Mouse (Mus musculus) midbrain, embryonic 16.5 days (tissue): ENCODE measurements around the gene Fam69a. TPM values are rescaled to one million over a fixed set of nuclear protein-coding genes. Genes with fewer than 3 reads are reported as not detected.
"Not testable (repeated sequence)": the region's sequence is repeated elsewhere in the genome, so short reads cannot be mapped to it uniquely, and the experiment has no call there.

Experiments used
- ATAC-seq: fragments of 200-750 bp; cut with Nextera tagmentation; 2 replicates; pipeline ENCODE4 v1.8.0; 2017; ENCODE audit warnings: moderate TSS enrichment
- H3K27ac ChIP-seq: fragments of 300-500 bp; sonication (generic); 2 replicates; pipeline ENCODE4 v1.5.1; 2014; ENCODE audit warnings: mild to moderate bottlenecking, low read length, mixed read lengths
- H3K27me3 ChIP-seq: fragments of 300-500 bp; sonication (generic); 2 replicates; pipeline ENCODE4 v1.6.1; 2014; ENCODE audit warnings: low read depth, low read length, mixed read lengths; ENCODE audit not compliant: control insufficient read depth, insufficient read depth
- H3K36me3 ChIP-seq: fragments of 300-500 bp; sonication (generic); 2 replicates; pipeline ENCODE4 v1.6.1; 2014; ENCODE audit warnings: mild to moderate bottlenecking, low read length, moderate library complexity, mixed read lengths; ENCODE audit not compliant: control insufficient read depth, insufficient read depth
- H3K4me1 ChIP-seq: fragments of 300-500 bp; sonication (generic); 2 replicates; pipeline ENCODE4 v1.6.1; 2014; ENCODE audit warnings: mild to moderate bottlenecking, low read length, mixed read lengths; ENCODE audit not compliant: control insufficient read depth, insufficient read depth
- H3K4me2 ChIP-seq: fragments of 300-500 bp; sonication (generic); 2 replicates; pipeline ENCODE4 v1.6.1; 2014; ENCODE audit warnings: mild to moderate bottlenecking, low read length, mixed read lengths
- H3K4me3 ChIP-seq: fragments of 300-500 bp; sonication (generic); 2 replicates; pipeline ENCODE4 v1.5.1; 2014; ENCODE audit warnings: low read depth, mild to moderate bottlenecking, low read length, moderate library complexity, mixed read lengths
- H3K9ac ChIP-seq: fragments of 300-500 bp; sonication (generic); 2 replicates; pipeline ENCODE4 v1.6.1; 2014; ENCODE audit warnings: low read depth, low read length, mixed read lengths
- H3K9me3 ChIP-seq: fragments of 300-500 bp; sonication (generic); replicated peaks from 2 replicates; pipeline ENCODE4 v1.6.1; 2014; ENCODE audit warnings: mild to moderate bottlenecking, low read length, mixed read lengths; ENCODE audit not compliant: control insufficient read depth, poor library complexity, severe bottlenecking
- WGBS: fragments of 180-500 bp; shearing (Covaris S2); extraction: QIAGEN DNeasy Blood & Tissue Kit; methylation state at CpG from one replicate; pipeline ENCODE4 v1.1.7; 2014; 5-methylcytosine and 5-hydroxymethylcytosine counted together
- polyA plus RNA-seq: library from polyadenylated mRNA; unstranded; fragments of >200 nt; fragmentation: Nextera tagmentation; extraction: Ambion mirVana; gene quantifications from 2 replicates; pipeline ENCODE4 v1.2.1, GENCODE M21; 2015

Fam69a gene
- polyA plus RNA-seq, 1 experiment from 2014 or later: 67.8 TPM

DNA sequence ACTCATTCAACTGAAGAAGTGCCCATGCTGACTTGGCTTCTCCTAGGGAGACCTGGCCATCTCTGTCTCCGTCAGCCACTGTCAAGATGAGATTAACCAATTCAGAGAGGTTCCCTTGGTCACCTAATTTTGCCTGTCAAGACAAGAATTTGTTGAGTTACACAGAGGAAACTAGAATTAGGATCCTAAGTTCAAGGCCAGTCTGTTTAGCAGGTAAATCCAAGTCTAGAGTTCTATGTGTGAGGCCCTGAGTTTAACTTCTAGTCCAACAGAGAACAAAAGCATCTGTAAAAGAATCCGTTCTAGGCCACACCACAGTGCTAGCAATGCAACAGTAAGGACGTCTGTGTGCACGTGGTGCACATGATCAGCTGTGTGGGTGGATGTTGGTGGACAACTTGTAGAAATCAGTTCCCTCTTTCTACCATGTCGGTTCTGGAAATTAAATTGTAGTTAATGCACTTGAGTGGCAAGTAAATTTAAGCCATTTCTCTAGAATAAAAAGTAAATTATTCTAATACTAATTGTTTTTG lies 76.7 kb downstream of the Fam69a start:
- no peak overlapping the region for H3K4me2 ChIP-seq
- no peak overlapping the region for H3K9ac ChIP-seq
- H3K4me1 ChIP-seq: no peaks in the 10 kb centered on the region
- no peak overlapping the region for H3K27ac ChIP-seq
- peaks cover 35% of the 10 kb centered on the region for H3K36me3 ChIP-seq
- H3K27me3 ChIP-seq: no peaks in the 10 kb centered on the region
- WGBS: 73% methylated on average over 5 of the region's 5 CpGs
- no peak for ATAC-seq
- no peak overlapping the region for H3K4me3 ChIP-seq
- no peaks in the 10 kb centered on the region for H3K9me3 ChIP-seq

DNA sequence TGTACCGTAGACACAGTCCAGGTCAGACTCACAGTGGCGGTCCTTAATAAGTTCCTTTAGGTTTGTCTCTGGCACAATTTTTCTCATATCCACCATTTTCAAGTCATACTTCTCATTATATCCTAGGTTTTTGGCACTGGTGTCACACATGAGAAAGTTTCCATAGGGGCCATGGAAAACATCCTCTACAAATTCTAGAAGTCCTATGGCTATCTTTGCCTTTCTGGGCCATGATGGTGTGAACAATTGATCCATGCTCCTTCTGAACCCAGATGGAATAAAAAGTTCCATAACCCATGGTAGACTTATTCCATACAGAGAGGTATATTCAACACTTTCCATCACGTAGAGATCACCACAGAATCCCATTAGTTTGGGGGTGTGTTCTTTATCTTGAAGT lies 77.2 kb downstream of the Fam69a start:
- H3K27me3 ChIP-seq: no peaks in the 10 kb centered on the region
- WGBS: 93% methylated on average over 3 of the region's 3 CpGs
- no peak overlapping the region for H3K4me3 ChIP-seq
- no peak for ATAC-seq
- H3K27ac ChIP-seq: no peak overlapping the region
- H3K36me3 ChIP-seq: peaks cover 37% of the 10 kb centered on the region
- H3K4me1 ChIP-seq: no peaks in the 10 kb centered on the region
- no peaks in the 10 kb centered on the region for H3K9me3 ChIP-seq
- no peak overlapping the region for H3K9ac ChIP-seq
- no peak overlapping the region for H3K4me2 ChIP-seq

DNA sequence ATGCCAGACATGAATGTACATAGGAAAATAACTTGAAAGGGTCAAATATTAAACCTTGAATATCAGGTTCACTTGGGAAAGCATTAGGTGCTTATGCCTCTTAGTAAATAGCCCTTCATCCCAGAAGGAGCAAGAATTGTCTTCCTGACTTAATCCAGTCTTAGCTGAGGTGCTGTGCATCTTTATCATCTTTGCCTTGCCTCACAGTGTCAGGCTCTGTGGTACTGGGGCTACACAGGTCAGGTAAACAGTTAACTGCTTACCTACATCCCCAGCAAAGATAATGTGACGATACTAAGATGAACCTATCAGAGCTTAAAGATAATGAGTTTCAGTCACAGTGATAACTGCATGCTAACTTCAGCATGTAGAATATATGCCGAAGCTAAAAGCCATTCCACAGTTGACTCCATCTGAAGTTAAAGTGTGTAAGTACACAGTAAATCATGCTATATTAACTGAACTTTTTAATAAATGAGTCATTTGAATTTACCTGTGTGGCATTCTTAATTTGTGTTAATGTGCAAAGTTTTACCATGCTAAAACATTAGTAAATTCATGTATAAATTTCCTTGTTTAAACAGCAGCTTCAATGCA lies 78.3 kb downstream of the Fam69a start:
- H3K27me3 ChIP-seq: no peaks in the 10 kb centered on the region
- H3K4me2 ChIP-seq: no peak overlapping the region
- H3K36me3 ChIP-seq: peaks cover 44% of the 10 kb centered on the region
- no peak overlapping the region for H3K9ac ChIP-seq
- H3K4me1 ChIP-seq: no peaks in the 10 kb centered on the region
- H3K9me3 ChIP-seq: no peaks in the 10 kb centered on the region
- H3K4me3 ChIP-seq: no peak overlapping the region
- no peak overlapping the region for H3K27ac ChIP-seq
- WGBS: 95% methylated on average over 2 of the region's 2 CpGs
- no peak for ATAC-seq

DNA sequence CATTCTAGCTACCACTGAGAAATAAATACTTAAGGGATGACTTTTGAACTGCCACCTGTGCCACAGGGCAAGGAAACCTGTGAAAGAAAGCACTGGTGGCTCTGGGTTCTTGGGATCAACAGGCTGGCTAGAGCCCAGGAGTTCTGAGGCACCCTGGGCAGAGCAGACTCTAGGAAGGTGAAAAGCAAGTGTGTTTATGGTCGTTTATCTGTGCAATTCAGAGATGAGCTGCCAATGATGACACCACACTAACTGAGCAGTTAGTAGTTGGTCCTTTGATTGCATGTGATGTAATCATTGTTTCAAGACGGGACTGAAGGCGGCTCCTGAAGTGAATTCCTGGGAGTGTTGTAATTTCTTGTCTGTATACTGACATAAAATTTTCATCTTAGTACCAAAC lies 82.6 kb downstream of the Fam69a start:
- ATAC-seq: no peak
- no peak overlapping the region for H3K4me3 ChIP-seq
- H3K27me3 ChIP-seq: no peaks in the 10 kb centered on the region
- WGBS: 85% methylated on average over 3 of the region's 3 CpGs
- H3K4me1 ChIP-seq: peaks cover 14% of the 10 kb centered on the region
- no peak overlapping the region for H3K27ac ChIP-seq
- H3K9me3 ChIP-seq: no peaks in the 10 kb centered on the region
- no peak overlapping the region for H3K4me2 ChIP-seq
- H3K36me3 ChIP-seq: peaks cover 42% of the 10 kb centered on the region
- no peak overlapping the region for H3K9ac ChIP-seq

DNA sequence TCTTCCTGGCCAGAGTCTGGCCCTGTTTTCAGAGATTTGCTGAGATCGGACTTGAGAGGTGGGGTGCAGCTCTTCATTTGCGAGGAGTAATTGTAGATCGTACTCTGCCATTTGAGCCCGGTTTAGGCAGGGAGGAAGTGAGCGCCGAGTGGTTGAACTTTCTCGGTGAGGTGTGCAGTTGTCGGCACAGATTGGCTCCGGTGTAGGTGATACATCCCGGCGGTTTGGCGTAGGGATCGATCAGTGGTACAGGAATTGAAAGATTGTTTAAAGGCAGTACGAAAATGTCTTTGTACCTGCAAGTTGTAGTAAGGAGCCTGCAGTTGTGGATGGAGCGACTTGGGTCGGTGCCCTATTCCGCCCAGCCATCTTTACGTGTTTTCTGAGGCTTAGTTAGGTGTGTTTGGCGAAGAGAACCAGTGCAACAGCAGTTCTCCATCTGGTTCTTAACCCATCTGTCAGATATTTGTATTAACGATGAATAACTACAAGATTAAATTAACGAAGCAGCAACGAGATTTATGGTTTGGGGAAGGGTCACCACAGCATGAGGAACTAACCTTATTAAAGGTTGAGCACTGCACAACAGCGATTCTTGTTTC lies 85.8 kb downstream of the Fam69a start:
- Histone ChIP-seq H3K36me3 (peaks cover 20% of the 10 kb centered on the region), H3K4me3 (peak overlapping the region; percentile 84), H3K4me2 (peak overlapping the region; percentile 81), H3K4me1 (peaks cover 14% of the 10 kb centered on the region), H3K9me3 (no peaks in the 10 kb centered on the region), H3K9ac (peak overlapping the region; percentile 93), H3K27ac (peak overlapping the region; percentile 90), H3K27me3 (no peaks in the 10 kb centered on the region)
- 1% methylated on average over 23 of the region's 23 CpGs for WGBS
- ATAC-seq: peak; percentile 38; the same call in 1 of the 2 replicates

DNA sequence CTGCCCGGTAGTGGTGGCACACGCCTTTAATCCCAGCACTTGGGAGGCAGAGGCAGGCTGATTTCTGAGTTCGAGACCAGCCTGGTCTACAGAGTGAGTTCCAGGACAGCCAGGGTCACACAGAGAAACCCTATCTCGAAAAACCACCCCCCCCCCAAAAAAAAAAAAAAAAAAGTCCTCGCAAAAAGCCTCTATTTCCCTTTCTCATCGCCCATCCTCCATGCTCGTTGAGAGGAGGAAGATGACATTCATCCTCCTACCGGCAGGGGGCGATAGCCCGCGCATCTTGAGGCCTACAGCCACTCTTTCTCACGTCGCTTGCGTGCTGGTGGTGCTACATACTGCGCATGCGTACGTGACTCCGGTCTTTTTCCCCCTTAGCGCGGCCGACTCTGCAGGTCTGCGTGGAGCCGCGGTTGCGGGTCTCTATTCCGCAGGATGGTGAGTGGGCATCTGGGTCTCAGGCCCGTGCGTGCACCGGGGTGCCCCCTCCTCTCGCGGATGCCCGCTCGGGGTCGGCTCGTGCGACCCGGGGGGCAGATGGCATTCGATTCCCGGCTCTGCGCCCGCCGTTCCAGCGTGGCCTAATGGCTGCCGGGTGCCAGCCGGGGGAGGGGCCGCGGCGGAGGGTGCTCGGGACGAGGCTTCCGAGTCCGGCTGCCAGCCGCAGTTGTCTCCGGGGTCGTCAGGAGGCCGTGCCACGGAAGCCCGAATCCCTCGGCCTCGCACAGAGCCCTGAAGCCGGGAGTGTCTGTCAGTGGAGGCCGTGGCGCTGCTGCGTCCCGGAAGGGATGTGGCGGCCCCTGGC lies 86.5 kb downstream of the Fam69a start, which contains the start of gene Rpl5:
Gene Rpl5, plus strand, starts transcription at position 297 of the 808 bp plus-strand sequence.
- 4% methylated on average over 66 of the region's 66 CpGs for WGBS
- Histone ChIP-seq H3K27ac (peak within 1 kb of the TSS; percentile 90), H3K9me3 (no peaks in the 10 kb centered on the region), H3K36me3 (peaks cover 15% of the 10 kb centered on the region), H3K4me3 (peak within 1 kb of the TSS; percentile 84), H3K9ac (peak within 1 kb of the TSS; percentile 93), H3K27me3 (no peaks in the 10 kb centered on the region), H3K4me1 (peaks cover 14% of the 10 kb centered on the region), H3K4me2 (peak within 1 kb of the TSS; percentile 81)
- peak; percentile 97 for ATAC-seq

DNA sequence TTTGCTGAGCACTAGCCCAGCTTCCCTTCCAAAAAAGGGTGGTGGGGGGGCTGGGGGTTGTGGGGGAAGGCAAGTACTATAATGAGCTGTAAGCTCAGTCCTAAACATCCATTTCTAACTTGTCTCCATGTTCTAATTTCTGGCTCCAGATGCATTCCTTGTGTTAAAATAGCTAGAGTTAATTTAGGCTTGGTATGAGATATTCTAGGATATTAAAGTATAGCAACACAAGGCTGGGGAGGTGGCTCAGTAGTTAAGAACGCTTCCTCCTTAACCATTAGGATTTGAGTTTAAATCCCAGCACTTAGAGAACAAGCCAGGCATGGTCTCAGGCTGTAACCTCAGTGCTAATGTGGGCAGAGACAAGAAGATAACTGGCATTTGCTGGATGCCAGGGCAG lies 90.6 kb downstream of the Fam69a start:
- H3K4me1 ChIP-seq: no peaks in the 10 kb centered on the region; the same call in 1 of the 2 replicates
- no peak for ATAC-seq
- no peak overlapping the region for H3K27ac ChIP-seq
- no peak overlapping the region for H3K4me2 ChIP-seq
- H3K27me3 ChIP-seq: no peaks in the 10 kb centered on the region
- no peaks in the 10 kb centered on the region for H3K36me3 ChIP-seq
- H3K9me3 ChIP-seq: no peaks in the 10 kb centered on the region
- WGBS: 69% methylated on average over 1 of the region's 1 CpGs
- no peak overlapping the region for H3K9ac ChIP-seq
- no peak overlapping the region for H3K4me3 ChIP-seq

DNA sequence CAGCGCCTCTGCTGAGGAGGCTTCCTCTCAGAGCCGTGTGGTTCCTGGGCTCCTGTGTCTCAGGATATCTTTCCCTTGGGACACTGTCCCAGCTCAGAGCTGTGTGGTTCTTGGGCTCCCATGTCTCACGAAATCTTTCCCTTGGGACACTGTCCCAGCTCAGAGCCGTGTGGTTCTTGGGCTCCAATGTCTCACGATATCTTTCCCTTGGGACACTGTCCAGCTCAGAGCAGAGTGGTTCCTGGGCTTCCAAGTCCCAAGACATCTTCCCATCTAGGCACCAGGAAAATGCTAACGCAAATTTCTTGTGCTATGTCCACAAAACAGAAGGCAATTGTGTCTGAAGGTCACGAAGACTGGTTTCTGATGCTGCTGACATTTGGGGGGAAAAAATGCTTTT lies 92.2 kb downstream of the Fam69a start:
- WGBS: 73% methylated on average over 7 of the region's 7 CpGs
- no peak for ATAC-seq
- Histone ChIP-seq H3K9ac (no peak overlapping the region), H3K9me3 (no peaks in the 10 kb centered on the region), H3K27me3 (no peaks in the 10 kb centered on the region), H3K36me3 (no peaks in the 10 kb centered on the region), H3K27ac (no peak overlapping the region), H3K4me1 (no peaks in the 10 kb centered on the region), H3K4me3 (no peak overlapping the region), H3K4me2 (no peak overlapping the region)

DNA sequence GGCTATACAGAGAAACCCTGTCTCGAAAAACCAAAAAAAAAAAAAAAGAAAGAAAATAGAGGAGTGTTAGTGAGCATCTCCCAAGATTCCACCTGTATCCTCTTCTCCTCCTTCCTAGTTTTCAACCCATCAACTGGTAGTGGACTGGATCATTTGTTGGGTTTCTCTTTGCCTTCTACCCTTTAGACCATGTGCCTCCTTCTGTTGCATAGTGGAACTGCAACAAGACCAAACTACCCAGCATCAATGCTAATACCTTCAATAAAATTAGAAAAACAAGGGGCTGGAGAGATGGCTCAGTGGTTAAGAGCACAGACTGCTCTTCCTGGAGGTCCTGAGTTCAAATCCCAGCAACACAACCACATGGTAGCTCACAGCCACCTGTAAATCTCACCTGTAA lies 95.4 kb downstream of the Fam69a start:
- not testable (repeated sequence) for H3K4me3 ChIP-seq, H3K36me3 ChIP-seq, H3K4me2 ChIP-seq, H3K9me3 ChIP-seq, ATAC-seq, H3K9ac ChIP-seq, H3K27me3 ChIP-seq, H3K4me1 ChIP-seq, H3K27ac ChIP-seq
- no CpG with 5 or more reads among the region's 1 CpGs for WGBS
